Mouse (Mus musculus) neutrophil, adult 5-6 weeks (primary cell): Measurements from ENCODE around the gene Tspan17. TPM values are rescaled to one million over a fixed set of nuclear protein-coding genes. Genes with fewer than 3 reads are reported as not detected.

Source experiments
- ATAC-seq: fragments of 151-379, 151-347 bp; 2 replicates; pipeline ENCODE4 v1.8.0; 2017; ENCODE audit warnings: mild to moderate bottlenecking, moderate TSS enrichment; ENCODE audit not compliant: insufficient number of reproducible peaks, poor library complexity, low FRiP score, severe bottlenecking; ENCODE audit errors: extremely low read depth
- total RNA-seq: library from RNA; stranded (forward); fragments of 200-1000 nt; gene quantifications from 2 replicates; pipeline ENCODE4 v1.2.3, GENCODE M21; 2017

Gene Tspan17
- 1.4 and 2.1 TPM in 2 replicates for total RNA-seq

DNA sequence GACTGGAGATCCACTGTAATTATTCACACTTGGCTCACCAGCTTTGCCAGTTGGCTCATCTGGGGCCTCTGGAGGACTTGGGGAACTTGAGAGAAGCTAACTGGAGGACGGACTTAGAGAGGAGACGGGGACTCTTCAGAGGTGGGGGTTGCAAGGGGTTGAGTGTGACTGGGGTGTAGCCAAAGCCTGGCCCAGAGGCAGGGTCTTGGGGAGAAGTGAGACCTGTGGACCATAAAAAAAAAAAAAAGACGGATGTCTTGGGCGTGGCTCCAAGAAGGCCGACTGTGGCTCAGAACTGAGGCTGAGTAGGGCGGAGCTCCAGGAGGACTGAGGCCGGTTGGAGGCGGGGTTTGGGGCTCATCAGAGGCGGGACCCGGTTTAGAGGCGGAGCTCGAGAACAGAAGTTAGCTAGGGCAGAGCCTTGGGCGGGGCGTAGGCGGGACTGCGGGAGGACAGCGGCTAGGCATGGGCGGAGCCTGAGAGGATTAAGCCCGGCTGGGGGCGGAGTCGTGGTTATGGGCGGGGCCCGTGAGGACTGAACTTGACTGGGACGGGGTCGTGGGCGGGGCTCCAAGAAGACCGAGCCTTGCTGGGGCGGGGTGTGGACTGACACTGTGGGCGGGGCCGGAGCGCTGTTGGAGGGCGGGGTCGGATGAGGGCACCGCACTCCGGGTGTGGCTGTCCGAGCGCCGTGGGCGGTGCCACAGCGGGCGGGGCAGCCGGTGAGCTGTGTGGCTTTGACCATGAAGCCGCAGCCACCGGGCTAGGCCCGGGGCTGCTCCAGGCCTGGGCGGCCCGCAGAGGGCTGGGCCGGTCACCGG is at the start of gene Tspan17:
TSS of gene Tspan17 (plus strand) at position 638 of the 821 bp plus-strand sequence.
- peak; percentile 82 for ATAC-seq

DNA sequence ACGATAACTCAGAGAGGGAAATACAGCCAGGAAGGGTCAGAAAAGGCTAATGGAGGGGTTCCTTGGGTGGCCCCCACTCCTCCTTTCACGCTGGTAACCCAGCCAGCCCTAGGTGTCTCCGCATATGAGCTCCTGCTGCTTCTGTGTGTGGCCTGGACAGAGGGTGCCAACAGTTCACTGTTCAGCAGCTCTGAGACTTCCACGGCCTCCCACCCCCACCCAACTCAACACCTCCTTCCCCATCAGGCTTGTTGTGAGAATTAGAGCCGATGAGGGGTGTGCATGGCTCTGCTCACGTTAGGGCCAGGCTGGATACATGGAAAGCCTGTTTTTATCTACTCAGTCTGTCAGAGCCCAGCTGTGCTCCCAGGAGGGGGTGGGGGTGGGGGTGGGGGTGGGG is 43.1 kb upstream of the Tspan17 start:
- ATAC-seq = no peak

DNA sequence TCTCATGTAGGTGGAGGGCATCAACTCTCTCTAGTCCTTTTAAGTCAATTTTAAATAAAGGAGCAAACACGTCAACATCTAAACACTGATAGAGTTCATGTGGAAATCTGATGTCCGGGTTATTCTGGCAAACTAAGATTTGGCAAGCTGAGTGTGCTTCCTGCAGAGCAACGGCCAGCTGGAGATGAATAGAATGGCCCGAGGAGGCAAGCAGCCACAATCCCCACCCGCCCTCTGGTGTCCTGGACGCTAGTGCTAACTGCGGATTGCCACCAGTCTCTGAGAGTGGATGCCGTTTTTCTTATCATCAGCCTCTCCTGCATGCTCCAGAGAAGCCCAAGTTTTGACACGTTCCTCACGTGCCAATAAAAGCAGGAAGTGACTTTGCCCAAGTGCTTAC is 42.3 kb upstream of the Tspan17 start:
- no peak for ATAC-seq

DNA sequence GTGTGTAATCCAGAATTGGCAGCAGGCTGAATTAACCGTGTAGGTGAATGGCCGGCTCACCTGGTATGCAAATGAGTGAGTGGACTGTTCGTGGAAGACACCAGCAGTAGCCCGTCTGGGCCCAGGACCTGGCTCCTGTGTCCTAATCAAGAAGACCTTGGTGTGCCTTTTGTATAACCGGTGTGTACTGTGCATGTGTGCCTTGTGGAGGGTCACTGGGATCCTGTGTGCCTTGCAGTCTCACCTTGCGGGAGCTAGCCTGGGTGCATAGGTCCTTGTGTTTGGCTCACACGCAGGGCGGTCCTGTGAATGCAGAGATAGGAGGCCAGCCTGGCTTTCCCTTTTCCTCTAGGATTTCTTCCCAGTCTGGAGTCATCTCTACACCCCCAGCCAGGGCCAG is 41.0 kb upstream of the Tspan17 start:
- no peak for ATAC-seq

DNA sequence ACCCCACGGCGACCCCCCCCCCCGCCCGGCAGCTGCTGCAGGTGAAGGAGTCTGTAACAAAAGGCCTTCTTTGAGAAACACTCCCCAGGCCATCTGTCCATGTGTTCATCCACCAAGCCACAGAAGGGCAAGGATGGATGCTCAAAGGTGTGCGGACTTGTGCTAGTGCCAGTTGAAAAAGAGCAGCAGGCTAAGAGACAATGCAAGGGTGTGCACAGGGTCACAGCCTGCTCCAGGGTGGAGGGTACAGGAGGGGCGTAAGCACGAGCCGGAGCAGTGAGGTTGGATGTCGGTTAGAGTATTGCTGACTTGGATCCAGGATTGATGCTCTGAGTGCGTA is 40.5 kb upstream of the Tspan17 start:
- ATAC-seq = no peak

DNA sequence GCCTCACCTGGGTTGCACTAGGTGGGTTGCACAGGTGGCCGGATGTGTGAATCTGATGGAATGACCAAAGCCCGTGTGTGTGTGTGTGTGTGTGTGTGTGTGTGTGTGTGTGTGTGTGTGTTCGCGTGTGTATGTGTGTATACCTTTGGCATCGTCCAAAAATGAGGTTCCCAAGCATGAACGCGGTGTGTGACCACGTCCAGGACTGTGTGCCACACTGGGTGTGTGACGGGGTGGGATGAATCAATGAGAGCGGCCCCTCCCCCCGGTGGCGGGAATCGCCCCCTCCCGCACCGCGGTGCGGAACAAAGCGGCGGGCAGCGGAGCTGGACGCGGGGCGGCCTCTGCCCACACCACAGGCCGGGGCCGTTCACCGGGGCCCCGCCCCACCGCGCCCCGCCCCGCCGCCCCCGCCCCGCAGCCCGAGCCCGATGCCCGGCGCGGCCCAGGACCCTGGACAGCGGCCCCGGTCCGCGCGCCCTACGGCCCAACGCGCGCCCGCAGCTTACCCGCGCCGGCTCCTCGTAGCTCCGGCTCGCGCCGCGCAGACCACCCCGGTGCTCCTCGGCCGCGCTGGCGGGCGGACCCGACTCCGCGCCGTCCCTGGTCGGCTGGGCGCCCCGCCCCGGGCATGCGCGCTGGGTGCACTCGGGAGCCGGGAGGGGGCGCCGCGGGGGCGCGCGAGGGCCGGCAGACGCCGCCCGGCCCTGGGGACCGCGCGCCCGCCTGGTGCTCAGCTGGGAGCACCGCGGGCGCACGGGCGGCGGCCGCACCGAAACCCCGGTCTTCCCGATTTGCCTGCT is 39.9 kb upstream of the Tspan17 start:
- ATAC-seq = no peak

DNA sequence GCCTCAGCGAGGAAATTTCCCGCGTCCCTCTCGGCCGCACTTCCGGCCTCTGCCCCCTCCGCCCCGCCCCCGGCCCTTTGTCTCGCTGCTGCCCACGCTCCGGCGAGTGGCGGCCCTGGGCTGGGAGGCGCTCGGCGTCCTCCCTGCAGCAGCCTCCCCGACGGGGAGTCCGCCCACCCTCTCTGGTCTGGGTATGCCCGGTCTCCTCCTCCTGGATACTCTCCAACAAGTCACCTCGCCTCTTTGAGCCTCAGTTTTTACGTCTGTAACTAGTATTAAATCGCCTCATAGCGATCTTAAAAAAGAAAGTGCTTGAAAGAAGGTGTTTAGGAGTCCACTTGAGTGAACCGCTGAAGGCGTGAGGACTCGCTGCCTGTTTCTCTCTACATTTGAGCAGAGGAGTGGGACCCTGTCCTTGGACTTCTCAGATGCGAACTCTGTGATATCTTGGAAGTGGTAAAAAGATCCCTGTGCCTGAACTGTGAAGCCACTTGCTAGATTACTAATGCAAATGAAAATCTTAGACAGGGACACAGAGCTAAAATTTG is 39.2 kb upstream of the Tspan17 start, which contains the start of gene Gprin1:
TSS of gene Gprin1 (minus strand) at position 11 of the 548 bp plus-strand sequence.
- no peak for ATAC-seq

DNA sequence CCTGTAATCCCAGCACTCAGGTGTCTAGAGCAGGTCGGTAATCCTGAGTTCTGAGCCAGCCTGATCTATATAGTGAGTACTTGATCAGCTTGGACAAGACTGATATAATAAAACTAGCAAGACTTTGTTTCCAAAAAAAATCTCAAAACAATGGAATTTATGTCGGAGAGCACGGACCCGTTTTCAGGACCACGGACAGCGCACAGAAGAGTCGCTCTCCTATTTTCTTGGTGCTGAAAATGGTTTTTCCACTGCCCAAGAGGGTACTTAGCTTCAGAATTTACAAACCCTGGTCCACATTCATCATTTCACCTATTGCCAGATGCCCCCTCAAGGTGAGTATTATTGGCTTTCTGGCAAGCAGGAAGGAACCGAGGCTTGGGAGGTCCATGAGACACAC is 38.5 kb upstream of the Tspan17 start:
- ATAC-seq = no peak

DNA sequence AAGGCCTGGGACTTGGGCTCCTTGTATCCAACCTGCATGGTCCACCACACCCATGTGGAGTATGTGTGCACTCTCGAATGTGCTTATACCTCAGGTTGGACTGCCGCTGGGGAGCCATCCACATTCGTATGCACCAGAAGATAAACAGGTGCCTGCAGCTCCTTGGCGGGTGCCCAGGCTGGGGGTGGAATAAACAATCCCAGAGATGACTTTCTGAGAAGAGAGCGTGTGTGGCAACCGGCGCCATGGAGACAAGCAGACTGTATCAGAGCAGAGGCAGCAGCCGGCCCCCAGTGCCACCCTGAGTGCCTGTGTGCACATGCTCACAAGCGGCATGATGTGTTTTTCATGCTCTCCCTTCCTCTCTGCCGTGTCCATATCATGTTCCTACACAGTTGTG is 36.5 kb upstream of the Tspan17 start:
- no peak for ATAC-seq

DNA sequence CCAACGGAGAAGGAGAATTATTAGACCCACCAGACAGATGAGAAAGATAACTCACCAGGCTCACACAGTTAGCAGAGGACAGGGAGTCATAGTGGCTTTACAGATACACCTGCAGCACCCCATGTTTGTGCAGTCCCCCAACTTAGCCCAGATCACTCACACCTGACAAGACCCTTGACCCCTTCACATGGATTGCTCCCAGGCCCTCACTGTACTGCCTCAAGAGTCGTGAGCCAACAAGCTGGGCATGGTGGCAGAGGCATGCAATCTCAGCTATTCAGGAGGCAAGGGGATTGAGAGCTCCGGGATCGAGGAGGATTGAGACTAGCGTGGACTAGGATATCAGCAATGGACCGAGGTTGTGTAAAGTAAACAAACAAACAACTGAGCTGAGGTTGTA is 35.4 kb upstream of the Tspan17 start:
- ATAC-seq = no peak

DNA sequence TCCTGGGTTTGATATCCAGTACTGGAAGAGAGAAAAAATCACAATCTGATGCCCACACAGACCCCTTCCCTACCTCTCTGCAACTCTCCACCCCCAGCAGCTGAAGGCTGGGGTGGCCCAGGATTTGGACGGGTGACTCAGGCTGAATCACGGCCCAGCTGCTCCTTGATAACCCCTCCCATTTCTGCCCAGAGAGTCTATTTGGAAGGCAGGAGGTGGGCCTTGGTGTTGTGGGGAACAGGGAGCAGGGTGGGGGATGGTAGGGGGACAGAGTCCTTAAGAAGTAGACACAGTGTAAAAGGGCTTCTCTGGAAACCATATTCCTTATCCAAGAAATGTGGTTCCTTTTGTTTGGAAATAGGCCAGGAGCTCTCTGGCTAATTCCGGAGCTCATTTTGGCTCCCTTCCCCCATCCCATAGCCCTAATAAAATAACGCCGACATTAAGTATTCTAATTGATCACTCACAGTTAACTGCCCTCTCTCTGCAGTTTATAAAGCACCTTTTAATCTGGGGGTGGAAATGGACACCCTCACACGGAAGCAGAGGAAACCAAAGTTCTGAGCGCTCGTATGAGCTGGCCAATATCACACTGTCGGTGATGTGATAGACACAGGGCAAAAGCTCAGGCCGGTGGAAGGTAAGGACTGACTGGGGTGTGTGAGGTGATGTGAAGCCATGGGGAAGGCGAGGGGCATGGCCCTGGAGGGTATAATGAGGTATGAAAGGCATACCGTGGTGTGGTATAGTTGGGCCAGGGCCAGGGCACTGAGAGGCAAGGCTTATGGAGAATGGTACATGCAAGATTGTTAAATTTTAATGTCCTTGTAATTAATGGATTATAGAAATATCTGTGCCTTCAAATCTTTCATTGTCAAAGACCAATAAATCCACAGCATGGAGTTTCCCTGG is 34.8 kb upstream of the Tspan17 start:
- ATAC-seq = no peak

DNA sequence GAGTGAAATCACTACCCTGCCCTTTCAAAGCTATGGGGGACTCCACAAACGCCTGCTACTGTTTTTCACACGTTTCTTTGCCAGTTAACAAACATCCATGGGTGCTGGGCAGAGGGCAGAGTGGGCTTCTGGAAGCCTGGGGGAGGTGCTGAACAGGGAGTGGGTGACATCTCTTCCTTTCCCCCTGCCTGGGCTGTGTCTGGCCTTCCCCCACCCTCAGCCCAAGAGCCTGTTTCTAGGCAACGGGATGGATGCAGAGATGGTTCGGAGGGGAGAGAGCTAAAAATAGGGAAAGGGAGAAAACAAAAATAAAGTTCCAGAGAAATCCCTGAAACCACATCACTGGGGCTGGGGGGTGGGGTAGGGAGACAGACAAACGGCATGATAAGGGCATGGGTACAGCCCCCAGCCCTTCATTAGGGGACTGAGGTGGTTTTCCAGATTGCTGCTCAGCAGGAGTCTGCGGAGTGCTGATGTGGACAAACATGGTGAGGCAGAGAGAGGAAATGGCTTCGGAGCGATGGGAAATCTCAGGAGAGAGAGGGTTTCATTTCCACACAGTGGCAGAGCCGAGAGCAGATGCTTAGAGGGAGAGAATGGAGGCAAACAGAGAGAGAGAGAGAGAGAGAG is 33.9 kb upstream of the Tspan17 start:
- no peak for ATAC-seq

DNA sequence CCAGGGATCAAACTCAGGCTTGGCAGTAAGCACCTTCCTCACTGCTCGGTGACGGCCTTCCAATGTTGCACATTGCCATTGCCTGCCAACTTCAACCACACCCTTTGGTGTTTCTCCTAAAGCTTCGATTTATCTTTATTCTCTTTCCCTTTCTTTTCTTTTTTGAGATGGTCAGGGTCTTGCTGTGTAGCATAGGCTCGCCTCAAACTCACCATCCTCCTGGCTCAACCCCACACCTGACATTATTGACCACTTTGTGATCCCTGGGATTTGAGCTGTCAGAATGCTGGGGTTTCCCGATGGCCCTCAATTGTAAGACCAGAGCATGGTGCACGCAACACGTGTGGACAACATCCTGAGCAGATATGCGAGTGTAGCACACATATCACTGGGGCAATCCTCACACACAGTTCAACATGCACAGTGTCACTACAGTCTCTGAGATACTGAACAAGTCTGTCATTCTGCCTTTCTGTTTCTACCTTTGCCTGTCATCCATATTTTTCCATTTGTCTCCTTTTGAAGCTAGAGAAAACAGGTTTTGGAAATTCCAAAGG is 32.9 kb upstream of the Tspan17 start:
- no peak for ATAC-seq

DNA sequence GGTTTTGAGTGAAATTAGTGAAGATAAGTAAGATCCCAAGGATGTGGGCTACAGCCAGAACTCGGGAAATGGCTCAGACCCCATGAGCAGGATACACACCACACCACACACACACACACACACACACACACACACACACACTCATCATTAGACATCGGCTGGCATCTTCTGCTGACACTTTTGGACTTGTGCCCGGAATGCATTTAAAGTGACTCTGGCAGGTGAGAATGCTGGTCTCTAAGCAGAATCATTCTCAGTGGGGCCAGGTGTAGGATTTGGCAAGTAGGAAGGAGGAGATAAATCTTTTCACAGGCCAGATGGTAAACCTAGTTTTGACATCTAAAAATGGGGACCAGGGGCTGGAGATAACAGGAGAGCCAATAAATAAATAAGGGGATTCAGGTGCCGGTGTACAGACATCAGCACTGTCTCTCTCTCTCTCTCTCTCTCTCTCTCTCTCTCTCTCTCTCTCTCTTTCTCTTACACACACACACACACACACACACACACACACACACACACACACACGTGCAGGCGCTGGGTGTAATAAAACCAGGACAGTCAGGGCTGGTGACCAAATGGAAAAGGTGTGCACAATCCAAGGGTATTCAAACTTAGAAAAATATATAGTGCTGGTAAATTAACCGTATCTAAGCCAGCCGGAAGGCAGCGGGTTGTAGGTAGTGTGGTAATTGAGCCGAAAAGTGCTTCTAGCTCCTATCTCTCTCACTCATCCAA is 31.9 kb upstream of the Tspan17 start:
- ATAC-seq = no peak

DNA sequence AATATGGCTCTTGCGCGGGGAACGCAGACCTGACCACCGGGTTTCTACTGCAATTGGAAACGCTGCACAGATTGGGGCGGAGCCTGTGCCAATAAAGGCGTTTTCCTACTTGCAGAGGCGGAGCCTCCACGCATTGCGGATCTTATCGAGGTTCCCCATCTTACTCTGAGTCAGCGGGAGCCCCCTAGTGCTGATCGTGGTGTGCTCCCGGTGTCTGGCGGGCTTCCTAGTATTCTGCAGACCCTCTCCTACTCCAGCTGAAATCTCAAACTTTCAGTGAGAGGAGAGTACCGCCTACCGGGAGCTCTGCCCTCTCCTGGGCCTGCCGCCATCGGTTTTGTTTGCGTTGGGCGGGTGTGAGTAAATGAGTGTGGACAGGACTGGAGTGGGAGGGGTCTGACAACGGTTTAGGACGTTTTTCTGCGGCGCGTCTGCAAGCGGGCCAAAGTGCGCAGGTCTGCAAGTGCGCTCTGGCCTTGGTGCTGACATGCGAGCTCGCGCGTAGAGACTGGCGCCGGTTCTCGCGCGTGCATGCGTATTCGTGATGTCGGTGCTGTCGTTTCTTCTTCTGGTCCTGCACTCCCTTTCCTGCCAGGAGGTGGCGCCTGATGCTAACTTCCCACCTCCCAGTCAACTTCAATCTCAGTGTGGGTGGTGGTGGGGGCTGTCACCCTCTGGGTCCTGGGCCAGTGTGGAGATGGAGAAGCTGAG is 31.0 kb upstream of the Tspan17 start:
- peak; percentile 39; the same call in 1 of the 2 replicates for ATAC-seq

DNA sequence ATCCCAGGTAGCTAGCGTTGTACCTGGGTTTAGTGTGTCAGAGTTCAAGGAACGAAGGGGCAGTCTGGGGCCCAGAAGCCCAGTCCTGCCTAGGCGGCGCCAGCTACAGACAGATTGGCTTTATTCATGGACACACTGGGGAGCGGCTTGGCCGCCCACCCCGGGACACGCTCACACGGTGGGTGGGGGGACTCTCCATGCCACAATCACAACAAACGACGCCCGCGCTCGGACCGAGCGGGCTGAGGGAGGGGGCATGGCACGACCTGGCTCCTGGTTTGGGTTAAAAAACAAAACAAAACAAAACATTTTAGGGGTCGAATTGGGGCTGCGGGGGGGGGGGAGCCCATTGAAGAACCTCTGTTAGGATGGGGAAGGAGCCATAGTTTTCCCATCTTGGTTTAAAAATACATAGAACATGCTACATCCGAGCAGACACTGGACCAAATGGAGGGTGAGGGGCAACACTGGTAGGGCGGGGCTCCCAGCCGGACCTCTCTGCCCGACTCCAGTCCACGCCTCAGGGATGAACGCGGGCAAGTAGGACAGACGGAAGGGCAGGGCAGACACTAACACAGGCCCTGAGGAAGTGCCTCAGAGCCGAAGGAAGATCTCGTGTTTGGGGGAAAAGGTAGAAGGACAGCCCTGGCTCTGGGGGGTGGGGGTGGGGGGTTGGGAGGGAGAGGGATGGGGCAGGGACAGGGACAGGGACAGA is 30.3 kb upstream of the Tspan17 start:
- no peak for ATAC-seq
